Mouse (Mus musculus): Measurements from ENCODE around the gene Pyroxd2. TPM values are rescaled to one million over a fixed set of nuclear protein-coding genes. Genes with fewer than 3 reads are reported as not detected.

Pyroxd2 gene
- polyA plus RNA-seq, 1 experiment: 68.9 TPM

- peak within 1 kb of the TSS; percentile 29; the same call in 1 of the 2 replicates for H3K27ac ChIP-seq (ENCODE audit: insufficient read depth, low read depth, low read length)
- peak within 1 kb of the TSS; percentile 61 for H3K4me3 ChIP-seq (ENCODE audit: insufficient read depth, low read depth, low read length)
- WGBS: 1% methylated on average over 43 of the region's 43 CpGs
- H3K4me1 ChIP-seq (ENCODE audit: control insufficient read depth, insufficient read depth, low read length): no peaks in the 10 kb centered on the region
- no peaks in the 10 kb centered on the region for H3K27me3 ChIP-seq (replicated peaks; ENCODE audit: control insufficient read depth, insufficient read depth, low read length)
- TF ChIP-seq POLR2A (IDR thresholded peaks at IDR 0.05; ENCODE audit: low read depth, low read length) (no peak), CTCF (conservative IDR thresholded peaks at IDR 0.05; ENCODE audit: insufficient read depth, insufficient read length, low read depth, low read length) (0 out of 2 replicates have a peak, but pooled peaks have one; percentile 10)
- peak; percentile 90 for DNase-seq
- no peaks in the 10 kb centered on the region for H3K36me3 ChIP-seq (ENCODE audit: control insufficient read depth, insufficient read depth, low read length)
Measured at GRCm38 (mm10) chr19:42779531-42780155, 27.1 kb upstream of the Pyroxd2 start, which contains the start of gene Hps1. Gene Hps1 (minus strand): TSS chr19:42779978.

GRCm38 (mm10) chr19:42777801-42778200 lies 25.2 kb upstream of the Pyroxd2 start:
- Histone ChIP-seq H3K4me3 (ENCODE audit: insufficient read depth, low read depth, low read length) (no peak overlapping the region), H3K27ac (ENCODE audit: insufficient read depth, low read depth, low read length) (no peak overlapping the region), H3K27me3 (replicated peaks; ENCODE audit: control insufficient read depth, insufficient read depth, low read length) (no peaks in the 10 kb centered on the region), H3K36me3 (ENCODE audit: control insufficient read depth, insufficient read depth, low read length) (no peaks in the 10 kb centered on the region), H3K4me1 (ENCODE audit: control insufficient read depth, insufficient read depth, low read length) (no peaks in the 10 kb centered on the region)
- WGBS: 67% methylated on average over 5 of the region's 5 CpGs
- DNase-seq: peak; percentile 50
- peak; percentile 48; the same call in 1 of the 2 replicates for TF ChIP-seq CTCF (conservative IDR thresholded peaks at IDR 0.05; ENCODE audit: insufficient read depth, insufficient read length, low read depth, low read length)
- TF ChIP-seq POLR2A (IDR thresholded peaks at IDR 0.05; ENCODE audit: low read depth, low read length): no peak

DNA sequence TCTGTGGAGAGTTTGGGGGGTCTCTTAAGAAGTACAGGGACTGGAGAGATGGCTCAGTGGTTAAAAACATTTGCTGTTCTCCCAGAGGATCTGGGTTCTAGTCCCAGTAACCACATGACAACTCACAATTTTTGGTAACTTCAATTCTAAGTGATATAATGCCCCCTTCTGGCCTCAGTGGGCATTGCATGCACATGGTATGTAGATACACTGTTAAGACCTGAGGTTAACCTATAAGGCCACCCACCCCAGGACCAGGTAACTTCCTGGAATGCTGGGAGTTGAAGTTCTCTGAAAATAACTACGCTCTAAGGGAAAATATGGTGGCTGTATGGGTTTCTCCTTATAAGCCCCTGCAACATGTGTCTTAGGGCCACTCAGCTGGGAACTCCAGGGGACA lies 24.2 kb upstream of the Pyroxd2 start:
- 97% methylated on average over 1 of the region's 1 CpGs for WGBS
- no peaks in the 10 kb centered on the region for H3K4me1 ChIP-seq (ENCODE audit: control insufficient read depth, insufficient read depth, low read length)
- peak; percentile 36 for TF ChIP-seq CTCF (conservative IDR thresholded peaks at IDR 0.05; ENCODE audit: insufficient read depth, insufficient read length, low read depth, low read length)
- no peak for TF ChIP-seq POLR2A (IDR thresholded peaks at IDR 0.05; ENCODE audit: low read depth, low read length)
- no peaks in the 10 kb centered on the region for H3K27me3 ChIP-seq (replicated peaks; ENCODE audit: control insufficient read depth, insufficient read depth, low read length)
- H3K36me3 ChIP-seq (ENCODE audit: control insufficient read depth, insufficient read depth, low read length): no peaks in the 10 kb centered on the region
- H3K4me3 ChIP-seq (ENCODE audit: insufficient read depth, low read depth, low read length): no peak overlapping the region
- no peak overlapping the region for H3K27ac ChIP-seq (ENCODE audit: insufficient read depth, low read depth, low read length)
- DNase-seq: peak; percentile 46

GRCm38 (mm10) chr19:42770141-42770872 lies 17.7 kb upstream of the Pyroxd2 start:
- 77% methylated on average over 23 of the region's 23 CpGs for WGBS
- DNase-seq: no peak
- H3K4me1 ChIP-seq (ENCODE audit: control insufficient read depth, insufficient read depth, low read length): no peaks in the 10 kb centered on the region

GRCm38 (mm10) chr19:42769648-42770047 lies 17.1 kb upstream of the Pyroxd2 start:
- TF ChIP-seq CTCF (conservative IDR thresholded peaks at IDR 0.05; ENCODE audit: insufficient read depth, insufficient read length, low read depth, low read length) (no peak), POLR2A (IDR thresholded peaks at IDR 0.05; ENCODE audit: low read depth, low read length) (no peak)
- 61% methylated on average over 10 of the region's 10 CpGs for WGBS
- peak overlapping the region; percentile 37 for H3K27ac ChIP-seq (ENCODE audit: insufficient read depth, low read depth, low read length)
- no peaks in the 10 kb centered on the region for H3K36me3 ChIP-seq (ENCODE audit: control insufficient read depth, insufficient read depth, low read length)
- H3K4me3 ChIP-seq (ENCODE audit: insufficient read depth, low read depth, low read length): peak overlapping the region; percentile 19; the same call in 1 of the 2 replicates
- DNase-seq: peak; percentile 55
- H3K27me3 ChIP-seq (replicated peaks; ENCODE audit: control insufficient read depth, insufficient read depth, low read length): no peaks in the 10 kb centered on the region
- H3K4me1 ChIP-seq (ENCODE audit: control insufficient read depth, insufficient read depth, low read length): no peaks in the 10 kb centered on the region

More at GRCm38 (mm10) chr19:42770141-42770872, 17.7 kb upstream of the Pyroxd2 start:
- H3K36me3 ChIP-seq (ENCODE audit: control insufficient read depth, insufficient read depth, low read length): no peaks in the 10 kb centered on the region
- H3K4me3 ChIP-seq (ENCODE audit: insufficient read depth, low read depth, low read length): no peak overlapping the region
- H3K27me3 ChIP-seq (replicated peaks; ENCODE audit: control insufficient read depth, insufficient read depth, low read length): no peaks in the 10 kb centered on the region
- no peak overlapping the region for H3K27ac ChIP-seq (ENCODE audit: insufficient read depth, low read depth, low read length)
- TF ChIP-seq POLR2A (IDR thresholded peaks at IDR 0.05; ENCODE audit: low read depth, low read length): no peak
- TF ChIP-seq CTCF (conservative IDR thresholded peaks at IDR 0.05; ENCODE audit: insufficient read depth, insufficient read length, low read depth, low read length): no peak

DNA sequence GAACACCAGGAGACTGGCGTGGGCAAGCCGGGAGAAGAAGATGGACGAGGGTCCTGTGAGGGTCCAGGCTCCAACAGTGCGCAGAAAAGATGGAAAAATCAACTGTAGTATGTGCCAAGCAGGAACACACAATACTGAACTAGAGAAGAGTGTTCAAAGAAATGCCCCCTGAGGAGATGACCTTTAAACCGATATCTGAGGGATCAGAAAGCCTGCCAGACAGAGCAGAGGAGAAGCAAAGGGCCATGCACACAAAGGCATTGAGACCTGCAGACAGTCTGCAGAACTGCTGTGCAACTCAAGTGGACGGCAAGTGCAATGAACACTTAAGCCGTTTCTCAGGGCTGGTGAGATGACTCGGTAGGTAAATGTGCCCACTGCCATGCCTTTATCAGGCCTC lies 14.8 kb upstream of the Pyroxd2 start:
- H3K27me3 ChIP-seq (replicated peaks; ENCODE audit: control insufficient read depth, insufficient read depth, low read length): no peaks in the 10 kb centered on the region
- DNase-seq: peak; percentile 69
- no peaks in the 10 kb centered on the region for H3K4me1 ChIP-seq (ENCODE audit: control insufficient read depth, insufficient read depth, low read length)
- H3K36me3 ChIP-seq (ENCODE audit: control insufficient read depth, insufficient read depth, low read length): no peaks in the 10 kb centered on the region
- 70% methylated on average over 8 of the region's 8 CpGs for WGBS
- H3K27ac ChIP-seq (ENCODE audit: insufficient read depth, low read depth, low read length): no peak overlapping the region
- H3K4me3 ChIP-seq (ENCODE audit: insufficient read depth, low read depth, low read length): no peak overlapping the region
- TF ChIP-seq CTCF (conservative IDR thresholded peaks at IDR 0.05; ENCODE audit: insufficient read depth, insufficient read length, low read depth, low read length) (no peak), POLR2A (IDR thresholded peaks at IDR 0.05; ENCODE audit: low read depth, low read length) (no peak)

GRCm38 (mm10) chr19:42764398-42764797 lies 11.8 kb upstream of the Pyroxd2 start:
- TF ChIP-seq CTCF (conservative IDR thresholded peaks at IDR 0.05; ENCODE audit: insufficient read depth, insufficient read length, low read depth, low read length) (no peak), POLR2A (IDR thresholded peaks at IDR 0.05; ENCODE audit: low read depth, low read length) (no peak)
- H3K27me3 ChIP-seq (replicated peaks; ENCODE audit: control insufficient read depth, insufficient read depth, low read length): no peaks in the 10 kb centered on the region
- 78% methylated on average over 10 of the region's 10 CpGs for WGBS

More at GRCm38 (mm10) chr19:42764398-42764797, 11.8 kb upstream of the Pyroxd2 start:
- no peak overlapping the region for H3K4me3 ChIP-seq (ENCODE audit: insufficient read depth, low read depth, low read length)
- DNase-seq: no peak
- no peaks in the 10 kb centered on the region for H3K4me1 ChIP-seq (ENCODE audit: control insufficient read depth, insufficient read depth, low read length)
- no peaks in the 10 kb centered on the region for H3K36me3 ChIP-seq (ENCODE audit: control insufficient read depth, insufficient read depth, low read length)
- no peak overlapping the region for H3K27ac ChIP-seq (ENCODE audit: insufficient read depth, low read depth, low read length)
